Comparison of ENCODE assay signal across 8 mouse cellular contexts in genomic region chr15:8451071-8451470, GRCm38 (mm10). TPM values are rescaled to one million over a fixed set of nuclear protein-coding genes. Genes with fewer than 3 reads are reported as not detected.
DNase-seq lines count a peak whose midpoint lies in the region; ATAC-seq and TF ChIP-seq lines count a peak whose summit lies in the region.

No protein-coding gene starts in this region.

- no peaks in the 10 kb centered on the region for H3K9me3 ChIP-seq in ES-E14 (ENCODE audit: control insufficient read depth, insufficient read depth, low read depth, low read length)
- no peaks in the 10 kb centered on the region for H3K9me3 ChIP-seq in lung, postnatal 0 days (ENCODE audit: low read length)

- no peak overlapping the region for H3K9ac ChIP-seq in ES-E14 (ENCODE audit: insufficient read depth, low read depth, low read length, poor library complexity, severe bottlenecking)
- H3K9ac ChIP-seq in lung, postnatal 0 days (replicated peaks; ENCODE audit: low read depth), result no peak overlapping the region

- H3K27me3 ChIP-seq in lung, postnatal 0 days (replicated peaks; ENCODE audit: insufficient read depth, low read length), result no peaks in the 10 kb centered on the region

- H3K27ac ChIP-seq in layer of hippocampus, adult 2 months, result no peak overlapping the region
- H3K27ac ChIP-seq in ES-E14 (ENCODE audit: insufficient read depth, low read depth, low read length, poor library complexity, severe bottlenecking), result no peak overlapping the region
- H3K27ac ChIP-seq in lung, postnatal 0 days (ENCODE audit: low read length), result no peak overlapping the region

- no peak overlapping the region for H3K4me3 ChIP-seq in layer of hippocampus, adult 2 months
- H3K4me3 ChIP-seq in ES-E14 (ENCODE audit: insufficient read depth in 1 of 2, low read depth in 1 of 2, low read length in 2 of 2, poor library complexity in 1 of 2, severe bottlenecking in 1 of 2), result no peak overlapping the region
- no peak overlapping the region for H3K4me3 ChIP-seq in lung, postnatal 0 days (ENCODE audit: low read depth, low read length)

- TF ChIP-seq EP300 in lung, postnatal 0 days (IDR thresholded peaks at IDR 0.05), result 0 out of 2 replicates have a peak, but pooled peaks have one; percentile 22

- peak; percentile 79 for TF ChIP-seq CTCF in layer of hippocampus, adult 2 months (conservative IDR thresholded peaks at IDR 0.05)
- peak; percentile 88 for TF ChIP-seq CTCF in lung, postnatal 0 days (IDR thresholded peaks at IDR 0.05)

- peak in 1 of 2 experiments; percentile 21 for DNase-seq in layer of hippocampus, adult 2 months (ENCODE audit: low spot score in 2 of 2)
- DNase-seq in layer of hippocampus, postnatal 36 days, result no peak
- peak; percentile 60 for DNase-seq in ES-E14 (ENCODE audit: low read depth, low spot score)
- DNase-seq in c-Kit-positive CD71-positive TER-119-negative erythroid progenitor cells, embryonic 14.5 days (ENCODE audit: low read depth), result peak; percentile 55
- peak; percentile 39 for DNase-seq in heart, postnatal 4 days
- DNase-seq in lung, postnatal 0 days (ENCODE audit: low spot score), result peak; percentile 92
- peak; percentile 79 for DNase-seq in thymus, postnatal 14 days
- no peak for DNase-seq in urinary bladder, postnatal 25 days (ENCODE audit: low spot score)

- peak; percentile 79 for ATAC-seq in lung, postnatal 0 days

- no peak overlapping the region for H3K4me2 ChIP-seq in lung, postnatal 0 days (replicated peaks; ENCODE audit: low read depth, low read length)

- H3K36me3 ChIP-seq in ES-E14 (ENCODE audit: control insufficient read depth, insufficient read depth, low read length, poor library complexity, severe bottlenecking), result no peaks in the 10 kb centered on the region
- H3K36me3 ChIP-seq in lung, postnatal 0 days (ENCODE audit: insufficient read depth, low read length), result no peaks in the 10 kb centered on the region

- in situ Hi-C loops in ES-E14 (cut with MboI; ENCODE audit: low sequenced_read_pairs in 2 of 2, unreplicated experiment in 2 of 2), result loop anchor here in 1 of 2 experiments (10.0 kb wide), 1 partner anchor 134 kb away; no protein-coding TSS in a partner anchor

- peaks cover 0 to 2% of the 10 kb centered on the region in 2 experiments; a peak in 3 of 4 replicates for H3K4me1 ChIP-seq in ES-E14 (ENCODE audit: control insufficient read depth in 2 of 2, insufficient read depth in 2 of 2, low read length in 2 of 2, poor library complexity in 1 of 2)
- H3K4me1 ChIP-seq in lung, postnatal 0 days (ENCODE audit: insufficient read depth, low read depth, low read length), result peaks cover 5% of the 10 kb centered on the region; the same call in 1 of the 2 replicates

- WGBS in lung, postnatal 0 days, result 36% methylated on average over 3 of the region's 3 CpGs

TF ChIP-seq in ES-E14, 5 proteins besides CTCF, POLR2A, EP300 and RAD21:
- no peak for TF ChIP-seq ZNF384 (IDR thresholded peaks at IDR 0.05; ENCODE audit: low read depth, low read length)
- TF ChIP-seq HCFC1 (IDR thresholded peaks at IDR 0.05; ENCODE audit: borderline replicate concordance, insufficient read depth, low read length), result no peak
- no peak for TF ChIP-seq CHD2 (IDR thresholded peaks at IDR 0.05; ENCODE audit: low read depth, low read length)
- TF ChIP-seq ZC3H11A (IDR thresholded peaks at IDR 0.05; ENCODE audit: borderline replicate concordance, low read depth, low read length), result 0 out of 2 replicates have a peak, but pooled peaks have one; percentile 11
- no peak for TF ChIP-seq MAFK (IDR thresholded peaks at IDR 0.05; ENCODE audit: insufficient read depth, low read depth, low read length)

RNA-seq across cellular contexts. Expression of gene Nipbl, which starts 6.8 kb away (rescaled TPM):
- 10 to 100 TPM; 32.9 to 35.0 TPM for total RNA-seq in layer of hippocampus, adult 2 months (2021)
- total RNA-seq in layer of hippocampus, postnatal 36 days (2021), result 10 to 100 TPM; 34.0 to 38.4 TPM
- 33.6 and 35.1 TPM in 2 replicates for total RNA-seq in ES-E14 (2012; rRNA removed)
- 10 to 100 TPM; 34.0 to 35.3 TPM for total RNA-seq in heart, postnatal 4 days (2021)
- 15.1 and 17.6 TPM in 2 replicates for polyA plus RNA-seq in lung, postnatal 0 days (2015; fragmentation: Nextera tagmentation; extraction: Ambion mirVana)

Comparison
In these comparisons a context has a peak if more than half of its experiments do, and no peak if none do; other contexts are left out.
1. DNase-seq: peak in ES-E14 (single experiment), c-Kit-positive CD71-positive TER-119-negative erythroid progenitor cells, embryonic 14.5 days (single experiment), heart, postnatal 4 days (single experiment), lung, postnatal 0 days (single experiment) and thymus, postnatal 14 days (single experiment); none in layer of hippocampus, postnatal 36 days (0 of 2) and urinary bladder, postnatal 25 days (single experiment).